Mouse (Mus musculus) bone marrow, adult 2 months (tissue): ENCODE measurements around the gene Acsl4. TPM values are rescaled to one million over a fixed set of nuclear protein-coding genes. Genes with fewer than 3 reads are reported as not detected.

ENCODE experiments used
- H3K27ac ChIP-seq: fragments of 200-500 bp; 2 replicates; pipeline ENCODE4 v1.5.1; 2012; ENCODE audit warnings: low read depth, mild to moderate bottlenecking, control low read depth, inconsistent platforms, low read length; ENCODE audit not compliant: control insufficient read depth, poor library complexity, insufficient read depth
- H3K4me1 ChIP-seq: fragments of 200-500 bp; 2 replicates; pipeline ENCODE4 v1.6.1; 2011; ENCODE audit warnings: low read length; ENCODE audit not compliant: control insufficient read depth, insufficient read depth
- H3K4me3 ChIP-seq: fragments of 200-500 bp; replicated peaks from 2 replicates; pipeline ENCODE3; 2011; ENCODE audit warnings: mild to moderate bottlenecking, low read depth, low read length, control low read depth; ENCODE audit not compliant: control insufficient read depth
- CTCF ChIP-seq: fragments of 200-500 bp; IDR thresholded peaks from 2 replicates; pipeline ENCODE4 v1.5.1; 2011; ENCODE audit warnings: low read length, control low read depth; ENCODE audit not compliant: control insufficient read depth, insufficient read depth
- POLR2A ChIP-seq: fragments of 200-500 bp; IDR thresholded peaks from 2 replicates; pipeline ENCODE4 v1.6.1; 2011; ENCODE audit warnings: low read depth, mild to moderate bottlenecking, control low read depth, low read length, borderline replicate concordance; ENCODE audit not compliant: control insufficient read depth
- WGBS: fragments of 180-500 bp; shearing (Covaris S2); methylation state at CpG from one replicate; pipeline ENCODE4 v1.1.7; 2018; 5-methylcytosine and 5-hydroxymethylcytosine counted together
- polyA plus RNA-seq: library from polyadenylated mRNA; stranded (reverse); fragments of >200 nt; gene quantifications from 2 replicates; pipeline ENCODE4 v1.2.4, GENCODE M21; 2011; ENCODE audit warnings: low replicate concordance; ENCODE audit not compliant: missing spikeins, insufficient read depth, insufficient read length

The Acsl4 gene
- polyA plus RNA-seq, 1 experiment = 12.0 TPM

DNA sequence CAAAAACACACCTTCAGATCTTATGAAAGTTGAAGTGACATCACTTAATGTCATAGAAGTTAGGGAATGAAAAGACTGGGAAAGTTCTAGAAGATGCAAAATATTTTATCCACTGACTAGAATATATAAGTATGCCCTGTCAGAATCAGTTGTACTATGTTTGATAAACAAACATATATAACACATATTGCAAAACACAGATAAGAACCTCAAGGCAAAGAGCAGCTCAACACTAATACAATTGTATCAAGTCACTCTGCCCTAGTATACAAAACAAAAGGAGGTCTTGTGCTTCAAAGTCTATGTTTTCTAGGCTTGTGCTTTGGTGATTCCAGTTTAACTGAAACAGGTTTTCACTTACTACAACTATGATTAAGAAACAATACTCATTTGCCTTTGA is 12.8 kb upstream of the Acsl4 start:
- no peaks in the 10 kb centered on the region for H3K4me1 ChIP-seq
- TF ChIP-seq POLR2A (no peak), CTCF (no peak)
- H3K4me3 ChIP-seq = no peak overlapping the region
- H3K27ac ChIP-seq = no peak overlapping the region

DNA sequence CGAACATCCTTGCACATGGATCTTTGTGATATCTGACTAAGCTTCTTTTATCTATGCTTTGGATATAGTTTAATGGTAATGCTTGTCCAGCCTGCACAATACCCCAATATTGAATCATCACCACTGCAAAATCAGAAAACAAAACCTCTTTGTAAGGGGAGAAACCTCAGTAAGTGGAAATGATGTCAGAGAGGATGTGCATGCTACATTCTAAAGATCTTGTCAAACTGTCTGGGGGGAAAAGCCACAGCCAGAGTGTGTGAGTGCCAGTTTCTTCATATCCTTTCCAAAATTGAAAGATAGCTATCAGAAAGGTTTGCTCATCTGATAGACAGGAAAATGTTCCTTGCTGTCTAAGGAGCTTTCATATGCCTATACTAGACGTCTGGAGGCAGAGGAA is 8.3 kb upstream of the Acsl4 start:
- no peak overlapping the region for H3K27ac ChIP-seq
- WGBS = 44% methylated on average over 2 of the region's 2 CpGs
- TF ChIP-seq CTCF (no peak), POLR2A (no peak)
- H3K4me1 ChIP-seq = no peaks in the 10 kb centered on the region
- no peak overlapping the region for H3K4me3 ChIP-seq

GRCm38 (mm10) chrX:142390909-142391265 is 552 bp upstream of the Acsl4 start:
- TF ChIP-seq CTCF = no peak
- no peak for TF ChIP-seq POLR2A
- H3K4me1 ChIP-seq = no peaks in the 10 kb centered on the region; the same call in 1 of the 2 replicates
- 14% methylated on average over 7 of the region's 7 CpGs for WGBS
- H3K27ac ChIP-seq = peak overlapping the region; percentile 95
- peak overlapping the region; percentile 75 for H3K4me3 ChIP-seq

GRCm38 (mm10) chrX:142389581-142390159 is 665 bp downstream of the Acsl4 start:
- Histone ChIP-seq H3K4me1 (no peaks in the 10 kb centered on the region; the same call in 1 of the 2 replicates), H3K27ac (peak overlapping the region; percentile 95), H3K4me3 (peak overlapping the region; percentile 95)
- 15% methylated on average over 22 of the region's 22 CpGs for WGBS
- no peak for TF ChIP-seq POLR2A
- no peak for TF ChIP-seq CTCF

DNA sequence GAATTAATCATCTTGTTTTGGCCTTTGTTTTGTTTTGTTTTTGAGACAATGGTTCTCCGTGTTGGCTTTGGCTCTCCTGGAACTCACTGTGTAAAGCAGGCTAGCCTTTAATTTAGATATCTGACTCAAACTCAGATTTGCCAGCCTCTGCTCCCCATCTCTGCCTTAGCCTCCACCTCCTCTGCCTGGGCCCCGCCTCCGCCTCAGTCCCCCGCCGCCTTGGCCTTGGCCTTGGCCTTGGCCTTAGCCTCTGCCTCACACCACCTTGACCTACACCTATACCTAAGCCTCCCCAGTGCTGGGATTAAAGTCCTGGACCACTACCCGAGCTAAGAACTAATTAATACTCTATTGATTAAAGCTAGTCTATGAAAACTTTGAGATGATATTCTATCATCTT is 2.2 kb downstream of the Acsl4 start:
- H3K4me1 ChIP-seq = no peaks in the 10 kb centered on the region; the same call in 1 of the 2 replicates
- no peak for TF ChIP-seq CTCF
- TF ChIP-seq POLR2A = no peak
- WGBS = 79% methylated on average over 6 of the region's 6 CpGs
- no peak overlapping the region for H3K4me3 ChIP-seq
- H3K27ac ChIP-seq = no peak overlapping the region

DNA sequence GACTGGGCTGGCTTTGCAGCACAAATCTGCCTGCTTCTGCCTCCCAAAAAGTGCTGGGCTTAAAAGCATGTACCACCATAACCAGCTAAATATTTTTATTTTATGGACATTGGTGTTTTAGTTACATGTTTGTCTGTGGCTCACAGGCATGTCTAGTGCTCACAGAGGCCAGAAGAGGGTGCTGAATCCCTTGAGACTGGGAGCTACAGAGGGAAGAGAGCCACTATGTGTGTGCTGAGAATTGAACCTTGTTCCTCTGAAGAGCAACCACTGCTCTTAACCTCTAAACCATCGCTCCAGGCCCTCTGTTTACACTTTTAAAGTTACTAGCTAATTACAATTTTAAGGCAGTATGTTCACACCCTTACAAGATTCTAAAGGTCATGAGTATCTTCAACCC is 2.7 kb downstream of the Acsl4 start:
- TF ChIP-seq CTCF (peak; percentile 11; the same call in 1 of the 2 replicates), POLR2A (no peak)
- Histone ChIP-seq H3K4me3 (no peak overlapping the region), H3K27ac (no peak overlapping the region), H3K4me1 (no peaks in the 10 kb centered on the region; the same call in 1 of the 2 replicates)
- 84% methylated on average over 1 of the region's 1 CpGs for WGBS

- H3K4me1 ChIP-seq = no peaks in the 10 kb centered on the region; the same call in 1 of the 2 replicates
- H3K27ac ChIP-seq = no peak overlapping the region
- 29% methylated on average over 3 of the region's 3 CpGs for WGBS
- TF ChIP-seq POLR2A (no peak), CTCF (no peak)
- H3K4me3 ChIP-seq = peak overlapping the region; percentile 20
Observed at GRCm38 (mm10) chrX:142384918-142385317, 5.4 kb downstream of the Acsl4 start.

DNA sequence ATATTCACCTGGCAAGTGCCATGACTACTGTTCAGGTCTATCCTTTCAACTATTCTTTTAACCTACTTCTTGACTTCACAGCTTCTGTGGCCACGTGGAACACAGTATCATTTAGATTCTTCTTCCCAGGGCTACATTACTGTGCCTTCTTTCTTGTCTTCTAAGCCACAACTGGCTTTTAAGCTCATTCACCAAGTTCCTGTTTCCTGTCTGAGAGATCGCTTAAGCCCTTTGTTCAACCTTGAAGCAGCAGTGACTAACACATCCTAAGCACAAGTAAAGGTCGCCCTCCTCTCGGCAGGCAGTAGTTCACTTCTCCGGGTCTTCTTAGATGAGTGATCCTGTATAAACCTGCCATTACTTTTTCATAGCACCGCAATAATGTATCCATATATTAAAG is 10.4 kb downstream of the Acsl4 start:
- no peak for TF ChIP-seq POLR2A
- TF ChIP-seq CTCF = no peak
- WGBS = 20% methylated on average over 6 of the region's 6 CpGs
- Histone ChIP-seq H3K27ac (no peak overlapping the region), H3K4me1 (no peaks in the 10 kb centered on the region; the same call in 1 of the 2 replicates), H3K4me3 (no peak overlapping the region)

GRCm38 (mm10) chrX:142378048-142378447 is 12.3 kb downstream of the Acsl4 start:
- no peak overlapping the region for H3K4me3 ChIP-seq
- WGBS = 82% methylated on average over 6 of the region's 6 CpGs
- H3K27ac ChIP-seq = no peak overlapping the region
- H3K4me1 ChIP-seq = no peaks in the 10 kb centered on the region; the same call in 1 of the 2 replicates
- TF ChIP-seq CTCF = peak; percentile 25; the same call in 1 of the 2 replicates
- no peak for TF ChIP-seq POLR2A
